Mouse (Mus musculus) retina, adult 2 months (tissue): Measurements from ENCODE around the gene Bcl2l2.

Source experiments
- DNase-seq: peaks from one replicate; pipeline ENCODE4 v3.0.0-alpha.2; 2012; ENCODE audit warnings: low read depth, low spot score

Bcl2l2 gene

DNA sequence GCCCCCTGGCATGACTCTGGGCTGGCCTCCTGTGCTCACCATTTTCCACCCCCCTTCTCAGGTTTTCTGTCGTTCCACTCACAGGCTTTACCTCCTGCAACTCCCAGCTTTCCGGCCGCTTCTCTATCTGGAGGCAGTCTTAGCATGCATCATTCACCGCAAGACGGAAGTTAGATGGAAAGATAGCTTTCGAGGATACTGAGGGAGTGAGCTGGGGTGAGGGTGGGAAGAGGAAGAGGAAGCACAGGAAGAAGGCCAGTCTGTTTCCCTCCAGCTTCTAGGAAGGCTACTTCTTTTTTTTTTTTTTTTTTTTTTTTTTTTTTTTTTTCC, 53.6 kb downstream of the Bcl2l2 start:
- DNase-seq, result no peak

DNA sequence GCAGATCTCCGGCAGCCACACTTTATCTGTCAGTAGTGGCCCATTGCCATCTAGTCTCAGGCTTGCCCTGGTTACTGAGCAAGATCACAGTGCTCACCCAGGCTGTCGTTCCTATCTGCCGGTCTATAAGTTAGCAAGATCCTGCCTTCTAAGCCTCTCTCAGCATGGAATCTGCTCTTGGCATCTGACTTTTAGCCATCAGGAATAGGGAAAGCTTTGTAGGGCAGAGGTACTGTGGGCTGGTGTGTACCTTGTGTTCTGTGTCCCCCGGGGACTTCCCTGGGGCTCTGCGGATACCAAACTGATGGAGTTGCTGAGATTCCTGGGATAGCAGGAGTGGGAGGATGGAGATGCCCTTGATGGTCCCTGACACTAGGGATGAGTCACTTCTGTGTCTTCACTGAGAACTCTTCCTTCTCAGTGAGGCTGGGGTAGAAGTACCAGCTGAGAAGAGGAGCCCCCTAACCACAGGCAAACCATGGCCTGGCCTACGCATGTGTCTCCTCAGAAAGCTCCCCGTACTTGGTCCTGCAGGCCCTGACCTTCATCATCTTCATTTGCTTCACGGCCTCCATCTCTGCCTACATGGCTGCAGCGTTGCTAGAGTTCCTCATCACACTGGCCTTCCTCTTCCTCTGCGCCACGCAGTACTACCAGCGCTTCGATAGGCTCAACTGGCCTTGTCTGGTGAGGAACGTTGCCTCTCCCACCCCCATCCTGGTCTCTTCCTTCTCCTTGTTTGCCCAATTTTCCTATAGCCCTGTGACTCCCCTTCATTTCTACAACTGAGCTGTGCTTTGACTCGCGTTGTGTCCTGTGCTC, 54.4 kb downstream of the Bcl2l2 start:
- no peak for DNase-seq
